Mouse (Mus musculus) cerebellum, adult 2 months (tissue): ENCODE measurements around the gene Spo11. TPM values are rescaled to one million over a fixed set of nuclear protein-coding genes. Genes with fewer than 3 reads are reported as not detected.

Experiments
- DNase-seq, 2 experiments: peaks; one replicate each; pipeline ENCODE4 v3.0.0; 2021
- H3K27ac ChIP-seq: fragments of 200-500 bp; 2 replicates; pipeline ENCODE4 v1.5.1; 2012; ENCODE audit warnings: low read length, control low read depth, inconsistent platforms; ENCODE audit not compliant: insufficient read depth
- H3K27me3 ChIP-seq: fragments of 200-500 bp; 2 replicates; pipeline ENCODE4 v1.6.1; 2012; ENCODE audit warnings: inconsistent platforms, mild to moderate bottlenecking, low read length, moderate library complexity; ENCODE audit not compliant: control insufficient read depth, insufficient read depth
- H3K4me1 ChIP-seq: fragments of 200-500 bp; 2 replicates; pipeline ENCODE4 v1.6.1; 2011; ENCODE audit warnings: low read length; ENCODE audit not compliant: control insufficient read depth, insufficient read depth
- H3K4me3 ChIP-seq: fragments of 200-500 bp; replicated peaks from 2 replicates; pipeline ENCODE3; 2011; ENCODE audit warnings: mild to moderate bottlenecking, low read depth, low read length, control low read depth; ENCODE audit not compliant: insufficient read depth
- CTCF ChIP-seq: fragments of 200-500 bp; IDR thresholded peaks from 2 replicates; pipeline ENCODE4 v1.5.1; 2011; ENCODE audit warnings: low read depth, mild to moderate bottlenecking, control low read depth, low read length, moderate library complexity, borderline replicate concordance; ENCODE audit not compliant: insufficient read depth
- POLR2A ChIP-seq: fragments of 200-500 bp; IDR thresholded peaks from 2 replicates; pipeline ENCODE4 v1.6.1; 2011; ENCODE audit warnings: low read length, control low read depth, borderline replicate concordance; ENCODE audit not compliant: insufficient read depth
- WGBS: fragments of 180-500 bp; shearing (Covaris S2); methylation state at CpG from one replicate; pipeline ENCODE4 v1.1.7; 2018; 5-methylcytosine and 5-hydroxymethylcytosine counted together
- polyA plus RNA-seq: library from polyadenylated mRNA; depleted of rRNA; stranded (reverse); fragments of >200 nt; gene quantifications from 2 replicates; pipeline ENCODE4 v1.2.3, GENCODE M21; 2012

Gene Spo11
- polyA plus RNA-seq, 1 experiment, result 0.21 TPM

DNA sequence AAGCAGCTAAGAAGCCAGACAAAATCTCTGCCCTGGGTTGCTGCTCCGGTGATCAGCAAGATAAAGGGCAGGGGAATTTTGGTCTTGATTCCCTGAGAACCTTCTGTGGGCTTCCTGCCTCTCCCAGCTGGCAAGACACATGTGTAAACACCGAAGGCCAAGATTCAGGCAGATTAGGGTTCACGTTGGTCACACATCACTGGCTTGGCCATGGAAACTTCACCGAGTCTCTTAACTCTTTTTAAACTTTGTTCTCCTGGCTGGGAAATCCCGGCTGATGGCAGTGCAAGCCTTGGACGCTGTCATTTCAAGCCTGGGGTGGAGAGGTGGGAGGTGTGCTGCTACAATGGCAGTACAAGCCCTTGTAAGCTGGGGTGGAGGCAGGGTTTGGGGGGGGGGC lies 16.3 kb upstream of the Spo11 start:
- DNase-seq, result no peak
- TF ChIP-seq CTCF (no peak), POLR2A (no peak)
- whole genome bisulfite sequencing, result 11% methylated on average over 6 of the region's 6 CpGs
- Histone ChIP-seq H3K27ac (no peak overlapping the region), H3K27me3 (no peaks in the 10 kb centered on the region; the same call in 1 of the 2 replicates), H3K4me3 (no peak overlapping the region), H3K4me1 (no peaks in the 10 kb centered on the region; the same call in 1 of the 2 replicates)

- Histone ChIP-seq H3K27me3 (no peaks in the 10 kb centered on the region; the same call in 1 of the 2 replicates), H3K27ac (no peak overlapping the region), H3K4me3 (no peak overlapping the region), H3K4me1 (no peaks in the 10 kb centered on the region; the same call in 1 of the 2 replicates)
- DNase-seq, result no peak
- TF ChIP-seq CTCF, result no peak
- no peak for TF ChIP-seq POLR2A
- 71% methylated on average over 11 of the region's 11 CpGs for WGBS
Observed at GRCm38 (mm10) chr2:172965249-172965648, 12.3 kb upstream of the Spo11 start.

GRCm38 (mm10) chr2:172966480-172966879 lies 11.0 kb upstream of the Spo11 start:
- no peak overlapping the region for H3K4me3 ChIP-seq
- 86% methylated on average over 5 of the region's 5 CpGs for WGBS
- DNase-seq, result no peak
- TF ChIP-seq POLR2A (no peak), CTCF (no peak)
- H3K4me1 ChIP-seq, result no peaks in the 10 kb centered on the region; the same call in 1 of the 2 replicates
- H3K27ac ChIP-seq, result no peak overlapping the region
- H3K27me3 ChIP-seq, result no peaks in the 10 kb centered on the region; the same call in 1 of the 2 replicates

DNA sequence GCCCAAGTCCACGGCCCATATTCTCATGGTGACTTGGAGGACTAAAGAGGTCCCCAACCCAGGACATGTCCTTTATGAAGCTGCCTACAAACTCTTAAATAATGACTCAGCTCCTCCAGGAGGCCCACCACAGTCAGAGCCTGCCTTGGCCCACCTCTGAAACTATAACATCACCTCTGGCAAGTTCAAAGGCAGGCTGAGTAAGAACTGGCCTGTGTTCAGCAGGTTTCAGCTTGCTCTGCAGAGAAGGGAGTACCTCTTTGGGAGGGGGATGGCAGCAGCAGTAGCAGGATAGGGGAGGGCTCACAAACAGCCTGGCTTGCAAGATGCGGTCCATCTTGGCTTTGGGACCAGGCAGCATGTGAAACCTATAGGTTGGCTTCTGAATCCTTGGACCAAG lies 5.6 kb upstream of the Spo11 start:
- WGBS, result 93% methylated on average over 2 of the region's 2 CpGs
- no peak for DNase-seq
- no peak overlapping the region for H3K27ac ChIP-seq
- H3K4me3 ChIP-seq, result no peak overlapping the region
- peaks cover 6% of the 10 kb centered on the region; the same call in 1 of the 2 replicates for H3K4me1 ChIP-seq
- TF ChIP-seq POLR2A, result no peak
- TF ChIP-seq CTCF, result no peak
- no peaks in the 10 kb centered on the region for H3K27me3 ChIP-seq

DNA sequence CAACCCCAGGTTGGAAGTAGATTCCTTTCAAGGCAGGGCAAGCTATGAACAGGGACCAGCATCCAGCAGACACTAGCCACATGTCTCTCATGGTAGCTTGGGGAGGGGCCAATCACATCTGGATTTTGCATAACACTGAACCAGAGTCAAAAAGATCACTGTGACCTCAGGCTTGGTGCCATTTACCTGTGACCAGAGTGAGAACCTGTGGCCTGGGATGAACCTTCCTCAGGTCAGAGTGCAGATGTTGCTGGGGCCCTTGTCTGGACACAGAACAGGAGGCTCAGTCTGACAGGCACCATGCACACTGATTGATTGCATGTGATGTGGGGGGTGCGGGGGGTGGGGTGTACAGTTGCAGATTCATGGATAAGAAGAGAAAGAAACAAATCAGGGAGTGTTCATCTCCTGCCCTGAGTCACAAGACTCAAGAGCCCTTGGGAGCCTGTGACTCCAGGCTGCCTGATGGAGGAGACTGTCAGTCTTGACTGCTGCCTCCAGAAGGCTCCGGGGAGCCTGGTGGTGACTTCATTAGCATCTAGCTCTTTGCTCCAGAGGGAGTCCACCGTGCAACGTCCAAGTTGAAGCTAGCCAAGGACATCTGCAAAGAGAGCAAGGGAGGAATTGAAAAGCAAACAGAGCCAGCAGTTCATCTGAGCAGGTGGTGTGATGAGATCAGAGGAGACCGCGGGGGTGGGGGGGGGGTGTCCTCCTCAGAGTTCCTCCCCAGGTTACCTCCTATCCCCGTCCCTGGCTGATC lies 3.5 kb upstream of the Spo11 start:
- H3K4me1 ChIP-seq, result peaks cover 6% of the 10 kb centered on the region; the same call in 1 of the 2 replicates
- no peak overlapping the region for H3K27ac ChIP-seq
- peak in 1 of 2 experiments; percentile 17 for DNase-seq
- TF ChIP-seq POLR2A (no peak), CTCF (no peak)
- H3K4me3 ChIP-seq, result no peak overlapping the region
- H3K27me3 ChIP-seq, result no peaks in the 10 kb centered on the region
- 7% methylated on average over 7 of the region's 7 CpGs for WGBS

GRCm38 (mm10) chr2:172974701-172975100 lies 2.8 kb upstream of the Spo11 start:
- 8% methylated on average over 7 of the region's 7 CpGs for WGBS
- DNase-seq, result no peak
- H3K4me1 ChIP-seq, result peaks cover 6% of the 10 kb centered on the region; the same call in 1 of the 2 replicates
- no peak overlapping the region for H3K4me3 ChIP-seq
- TF ChIP-seq CTCF (no peak), POLR2A (no peak)
- no peaks in the 10 kb centered on the region for H3K27me3 ChIP-seq
- H3K27ac ChIP-seq, result no peak overlapping the region

DNA sequence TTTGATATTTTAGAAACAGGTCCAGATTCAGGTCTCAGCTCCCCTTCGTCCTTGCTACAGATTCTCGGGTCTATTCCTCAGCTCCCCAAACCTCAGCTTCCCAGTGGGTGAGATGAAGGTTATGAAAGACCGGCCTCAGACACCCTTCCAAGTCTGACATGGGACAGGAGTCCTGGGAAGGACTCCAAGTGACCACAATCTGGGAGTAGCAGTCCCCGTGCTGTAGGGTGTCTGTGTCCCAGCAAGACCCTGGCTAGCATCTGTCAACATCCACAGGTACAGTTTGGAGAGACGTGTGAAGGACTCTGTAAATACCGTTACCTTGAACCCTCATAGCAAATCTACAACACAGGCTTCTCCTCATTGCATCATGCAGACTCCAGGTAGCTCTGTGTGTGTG lies 2.3 kb upstream of the Spo11 start:
- no peaks in the 10 kb centered on the region for H3K27me3 ChIP-seq
- TF ChIP-seq POLR2A (no peak), CTCF (no peak)
- WGBS, result 59% methylated on average over 6 of the region's 6 CpGs
- H3K4me3 ChIP-seq, result no peak overlapping the region
- peaks cover 6% of the 10 kb centered on the region; the same call in 1 of the 2 replicates for H3K4me1 ChIP-seq
- H3K27ac ChIP-seq, result no peak overlapping the region
- DNase-seq, result no peak
